Mouse (Mus musculus) embryonic facial prominence, embryonic 15.5 days (tissue): ENCODE measurements at regions not wholly inside any gene's neighbourhood (a gene's known extent, or its start where the extent isn't known, plus 50 kb on each side); places are given as distances from the start of the nearest gene placed in this dataset.
A peak's percentile ranks its signal among the peaks of the same experiment; 100 is the strongest.

Experiments used
- ATAC-seq: fragments of 200-750 bp; cut with Nextera tagmentation; 2 replicates; pipeline ENCODE4 v1.8.0; 2017; ENCODE audit warnings: low read depth, moderate TSS enrichment; ENCODE audit not compliant: insufficient number of reproducible peaks, low FRiP score, low TSS enrichment
- H3K27ac ChIP-seq: fragments of 300-500 bp; sonication (generic); replicated peaks from 2 replicates; pipeline ENCODE4 v1.5.1; 2015; ENCODE audit warnings: mild to moderate bottlenecking, inconsistent platforms
- H3K27me3 ChIP-seq: fragments of 300-500 bp; sonication (generic); 2 replicates; pipeline ENCODE4 v1.6.1; 2015; ENCODE audit warnings: inconsistent platforms
- H3K36me3 ChIP-seq: fragments of 300-500 bp; sonication (generic); 2 replicates; pipeline ENCODE4 v1.6.1; 2015; ENCODE audit warnings: mild to moderate bottlenecking, inconsistent platforms
- H3K4me1 ChIP-seq: fragments of 300-500 bp; sonication (generic); 2 replicates; pipeline ENCODE4 v1.6.1; 2015; ENCODE audit warnings: inconsistent platforms
- H3K4me2 ChIP-seq: fragments of 300-500 bp; sonication (generic); replicated peaks from 2 replicates; pipeline ENCODE4 v1.6.1; 2015; ENCODE audit warnings: mild to moderate bottlenecking, inconsistent platforms
- H3K4me3 ChIP-seq: fragments of 300-500 bp; sonication (generic); replicated peaks from 2 replicates; pipeline ENCODE4 v1.5.1; 2015; ENCODE audit warnings: mild to moderate bottlenecking, inconsistent platforms
- H3K9ac ChIP-seq: fragments of 300-500 bp; sonication (generic); 2 replicates; pipeline ENCODE4 v1.6.1; 2015; ENCODE audit warnings: inconsistent platforms
- H3K9me3 ChIP-seq: fragments of 300-500 bp; sonication (generic); replicated peaks from 2 replicates; pipeline ENCODE4 v1.6.1; 2016; ENCODE audit warnings: inconsistent platforms
- WGBS: fragments of 180-500 bp; shearing (Covaris S2); methylation state at CpG from one replicate; pipeline ENCODE4 v1.1.7; 2015; 5-methylcytosine and 5-hydroxymethylcytosine counted together

- Histone ChIP-seq H3K9me3 (no peaks in the 10 kb centered on the region), H3K36me3 (no peaks in the 10 kb centered on the region), H3K9ac (no peak overlapping the region), H3K4me3 (no peak overlapping the region), H3K27ac (no peak overlapping the region), H3K27me3 (no peaks in the 10 kb centered on the region), H3K4me1 (no peaks in the 10 kb centered on the region), H3K4me2 (no peak overlapping the region)
- no peak for ATAC-seq
- 43% methylated on average over 8 of the region's 8 CpGs for WGBS
Measured at GRCm38 (mm10) chr1:184428612-184429011, 303.8 kb downstream of the Hlx start.

GRCm38 (mm10) chr1:184428035-184428434, 304.4 kb downstream of the Hlx start:
- Histone ChIP-seq H3K36me3 (no peaks in the 10 kb centered on the region), H3K27ac (no peak overlapping the region), H3K4me2 (no peak overlapping the region), H3K9ac (no peak overlapping the region), H3K9me3 (no peaks in the 10 kb centered on the region), H3K27me3 (no peaks in the 10 kb centered on the region), H3K4me3 (no peak overlapping the region), H3K4me1 (no peaks in the 10 kb centered on the region)
- WGBS, result 74% methylated on average over 3 of the region's 3 CpGs
- no peak for ATAC-seq

DNA sequence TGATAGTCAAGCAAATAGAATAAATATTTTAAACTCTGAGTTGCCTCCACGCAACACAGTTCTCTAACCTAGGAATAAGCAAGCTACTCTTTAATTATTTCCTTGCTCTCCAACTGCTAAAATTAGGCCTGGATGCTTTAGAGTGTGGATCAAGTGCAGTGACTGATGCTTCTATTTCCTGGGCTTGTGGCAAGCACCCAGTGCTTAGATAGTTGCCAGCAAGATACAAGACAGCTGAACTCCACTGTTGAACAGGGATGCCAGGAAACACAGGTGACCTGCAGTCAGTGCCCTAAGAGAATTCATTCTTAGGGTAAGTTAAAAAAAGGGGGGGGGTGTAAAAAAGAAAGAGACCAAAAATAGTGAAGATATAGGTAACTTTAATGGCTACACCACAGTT, 306.7 kb downstream of the Hlx start:
- ATAC-seq, result no peak
- H3K36me3 ChIP-seq, result no peaks in the 10 kb centered on the region
- H3K9ac ChIP-seq, result no peak overlapping the region
- no peaks in the 10 kb centered on the region for H3K4me1 ChIP-seq
- no peak overlapping the region for H3K27ac ChIP-seq
- H3K4me3 ChIP-seq, result no peak overlapping the region
- WGBS, result 93% methylated on average over 1 of the region's 1 CpGs
- no peak overlapping the region for H3K4me2 ChIP-seq
- no peaks in the 10 kb centered on the region for H3K27me3 ChIP-seq
- H3K9me3 ChIP-seq, result no peaks in the 10 kb centered on the region

DNA sequence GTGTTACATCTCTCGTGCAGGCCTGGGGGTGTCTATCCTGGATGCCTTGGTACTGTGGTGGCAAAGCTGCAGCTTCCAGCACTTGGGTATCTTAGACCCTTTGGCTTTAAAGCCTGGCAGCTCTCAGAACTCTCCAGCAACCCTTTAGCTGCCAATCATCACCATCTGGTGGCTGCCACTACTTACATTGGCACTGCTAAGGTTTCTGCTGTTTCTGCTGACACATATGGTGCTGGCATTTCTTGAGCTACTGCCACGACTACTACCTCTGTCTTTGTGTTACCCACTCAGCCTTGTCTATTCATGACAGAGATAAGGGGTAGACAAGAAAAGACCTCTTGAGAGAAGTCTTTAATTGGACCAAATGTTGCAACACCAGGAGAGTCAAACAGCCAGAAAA, 308.4 kb downstream of the Hlx start:
- ATAC-seq, result no peak
- no peak overlapping the region for H3K4me3 ChIP-seq
- H3K9ac ChIP-seq, result no peak overlapping the region
- no peaks in the 10 kb centered on the region for H3K9me3 ChIP-seq
- H3K27ac ChIP-seq, result no peak overlapping the region
- H3K4me2 ChIP-seq, result no peak overlapping the region
- H3K36me3 ChIP-seq, result no peaks in the 10 kb centered on the region
- 79% methylated on average over 2 of the region's 2 CpGs for WGBS
- H3K27me3 ChIP-seq, result no peaks in the 10 kb centered on the region
- no peaks in the 10 kb centered on the region for H3K4me1 ChIP-seq

DNA sequence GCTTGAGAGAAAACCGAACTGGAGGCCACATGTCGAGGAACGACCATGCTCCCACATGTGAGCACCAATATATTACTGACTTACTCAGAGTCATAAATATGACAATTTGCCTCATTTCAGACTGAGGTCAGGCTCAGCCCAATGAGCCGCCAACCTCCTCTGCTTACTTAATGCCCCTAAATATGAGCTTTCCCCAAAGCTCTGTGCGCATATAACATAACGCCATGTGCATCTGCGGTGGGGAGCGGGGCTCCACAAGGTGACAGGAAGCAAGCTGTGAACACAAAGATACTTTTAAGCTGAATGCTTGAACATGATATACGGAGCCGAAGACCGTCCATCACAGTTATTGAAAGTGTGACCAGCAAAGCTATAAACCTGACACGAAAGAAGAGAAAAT, 319.8 kb downstream of the Hlx start:
- Histone ChIP-seq H3K36me3 (no peaks in the 10 kb centered on the region), H3K9ac (no peak overlapping the region), H3K4me1 (no peaks in the 10 kb centered on the region; the same call in 1 of the 2 replicates), H3K4me2 (no peak overlapping the region), H3K27ac (no peak overlapping the region), H3K9me3 (no peaks in the 10 kb centered on the region), H3K27me3 (no peaks in the 10 kb centered on the region), H3K4me3 (no peak overlapping the region)
- ATAC-seq, result no peak
- 82% methylated on average over 12 of the region's 12 CpGs for WGBS

DNA sequence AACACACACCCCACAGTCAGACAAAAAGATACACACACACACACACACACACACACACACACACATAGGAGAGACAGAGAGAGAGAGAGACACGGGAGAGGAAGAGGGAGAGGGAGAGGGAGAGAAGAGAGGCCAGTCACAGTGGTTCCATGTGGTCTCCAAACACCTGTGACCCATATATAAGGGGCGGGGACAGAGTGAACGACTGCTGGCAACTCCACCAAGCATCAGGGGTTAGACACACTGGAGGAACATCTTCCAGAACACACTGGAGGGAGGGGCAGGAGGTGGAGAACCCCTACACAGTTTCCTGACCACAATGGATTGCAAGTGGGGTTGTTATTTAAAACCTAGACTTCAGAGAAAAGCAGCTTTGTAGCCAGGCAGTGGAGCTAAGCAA, 321.4 kb downstream of the Hlx start:
- H3K9ac ChIP-seq, result no peak overlapping the region
- H3K4me3 ChIP-seq, result no peak overlapping the region
- ATAC-seq, result no peak
- H3K4me1 ChIP-seq, result no peaks in the 10 kb centered on the region; the same call in 1 of the 2 replicates
- H3K27ac ChIP-seq, result no peak overlapping the region
- H3K9me3 ChIP-seq, result no peaks in the 10 kb centered on the region
- H3K36me3 ChIP-seq, result no peaks in the 10 kb centered on the region
- no peak overlapping the region for H3K4me2 ChIP-seq
- no peaks in the 10 kb centered on the region for H3K27me3 ChIP-seq
- whole genome bisulfite sequencing, result 25% methylated on average over 3 of the region's 3 CpGs

DNA sequence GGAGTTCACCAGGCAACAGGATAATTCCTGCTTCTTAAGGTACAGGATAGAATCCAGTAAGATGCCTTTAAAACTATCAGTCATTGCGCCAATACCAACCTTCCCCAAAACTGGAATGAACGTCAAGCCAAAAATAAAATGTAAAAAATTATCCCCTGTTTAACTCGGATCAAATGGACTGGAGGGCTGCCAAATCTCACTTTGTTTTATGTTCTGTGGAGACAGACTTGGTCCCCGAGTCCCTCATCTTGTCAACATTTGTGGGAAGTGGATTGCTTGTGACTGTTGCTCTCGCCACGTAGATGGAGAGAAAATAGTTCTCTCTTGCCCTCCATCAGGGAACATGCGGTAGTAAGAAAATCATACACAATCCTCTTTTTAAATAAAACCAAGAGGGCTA, 322.4 kb downstream of the Hlx start:
- no peak for ATAC-seq
- Histone ChIP-seq H3K27ac (no peak overlapping the region), H3K27me3 (no peaks in the 10 kb centered on the region), H3K9ac (no peak overlapping the region), H3K4me2 (no peak overlapping the region), H3K4me1 (no peaks in the 10 kb centered on the region; the same call in 1 of the 2 replicates), H3K4me3 (no peak overlapping the region), H3K9me3 (no peaks in the 10 kb centered on the region), H3K36me3 (no peaks in the 10 kb centered on the region)
- 33% methylated on average over 7 of the region's 7 CpGs for WGBS

- Histone ChIP-seq H3K9me3 (no peaks in the 10 kb centered on the region), H3K4me2 (no peak overlapping the region), H3K4me3 (no peak overlapping the region), H3K36me3 (no peaks in the 10 kb centered on the region), H3K27ac (no peak overlapping the region), H3K4me1 (no peaks in the 10 kb centered on the region), H3K27me3 (no peaks in the 10 kb centered on the region), H3K9ac (no peak overlapping the region)
- WGBS, result 82% methylated on average over 6 of the region's 6 CpGs
- ATAC-seq, result no peak
Measured at GRCm38 (mm10) chr1:184402985-184403384, 329.4 kb downstream of the Hlx start.

- no peaks in the 10 kb centered on the region for H3K9me3 ChIP-seq
- H3K27me3 ChIP-seq, result no peaks in the 10 kb centered on the region
- H3K9ac ChIP-seq, result no peak overlapping the region
- no peak for ATAC-seq
- H3K36me3 ChIP-seq, result no peaks in the 10 kb centered on the region
- 52% methylated on average over 15 of the region's 15 CpGs for WGBS
- H3K27ac ChIP-seq, result no peak overlapping the region
- H3K4me2 ChIP-seq, result 0 out of 2 replicates have a peak overlapping the region, but pooled peaks have one; percentile 8
- peaks cover 6% of the 10 kb centered on the region; the same call in 1 of the 2 replicates for H3K4me1 ChIP-seq
- no peak overlapping the region for H3K4me3 ChIP-seq
Measured at GRCm38 (mm10) chr1:184395215-184395614, 337.2 kb downstream of the Hlx start.

DNA sequence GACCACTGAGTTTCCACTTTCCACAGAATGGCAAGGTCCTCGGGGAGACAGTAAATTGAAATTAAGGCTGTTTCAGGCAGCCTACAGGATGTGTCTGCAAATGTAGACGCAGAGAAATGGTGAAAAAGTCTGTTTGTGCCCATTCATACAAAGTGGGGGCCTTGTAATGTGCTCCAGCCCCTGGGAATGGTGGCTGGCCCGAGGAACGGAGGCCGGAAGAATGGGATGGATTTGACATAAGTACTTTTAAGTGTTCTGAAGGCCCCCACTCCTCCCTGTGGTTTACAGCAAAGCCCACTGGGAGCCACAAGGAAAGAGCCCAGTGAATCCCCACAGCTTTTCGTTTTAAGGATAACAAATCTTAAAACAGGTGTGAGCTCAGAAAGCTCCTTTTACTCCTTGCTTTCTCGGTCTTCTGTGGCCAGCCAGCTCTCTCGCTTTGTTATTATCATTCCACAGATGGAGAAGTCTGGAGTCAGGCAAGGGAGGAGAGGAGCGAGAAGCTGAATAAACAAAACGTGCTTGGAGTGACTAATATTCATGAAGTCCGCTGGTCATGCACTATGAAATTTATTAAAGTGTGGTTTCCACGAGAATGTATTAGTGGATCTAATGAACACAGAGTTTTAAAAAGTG, 337.7 kb downstream of the Hlx start:
- 51% methylated on average over 12 of the region's 12 CpGs for WGBS
- no peak for ATAC-seq
- 0 out of 2 replicates have a peak overlapping the region, but pooled peaks have one; percentile 8 for H3K4me2 ChIP-seq

DNA sequence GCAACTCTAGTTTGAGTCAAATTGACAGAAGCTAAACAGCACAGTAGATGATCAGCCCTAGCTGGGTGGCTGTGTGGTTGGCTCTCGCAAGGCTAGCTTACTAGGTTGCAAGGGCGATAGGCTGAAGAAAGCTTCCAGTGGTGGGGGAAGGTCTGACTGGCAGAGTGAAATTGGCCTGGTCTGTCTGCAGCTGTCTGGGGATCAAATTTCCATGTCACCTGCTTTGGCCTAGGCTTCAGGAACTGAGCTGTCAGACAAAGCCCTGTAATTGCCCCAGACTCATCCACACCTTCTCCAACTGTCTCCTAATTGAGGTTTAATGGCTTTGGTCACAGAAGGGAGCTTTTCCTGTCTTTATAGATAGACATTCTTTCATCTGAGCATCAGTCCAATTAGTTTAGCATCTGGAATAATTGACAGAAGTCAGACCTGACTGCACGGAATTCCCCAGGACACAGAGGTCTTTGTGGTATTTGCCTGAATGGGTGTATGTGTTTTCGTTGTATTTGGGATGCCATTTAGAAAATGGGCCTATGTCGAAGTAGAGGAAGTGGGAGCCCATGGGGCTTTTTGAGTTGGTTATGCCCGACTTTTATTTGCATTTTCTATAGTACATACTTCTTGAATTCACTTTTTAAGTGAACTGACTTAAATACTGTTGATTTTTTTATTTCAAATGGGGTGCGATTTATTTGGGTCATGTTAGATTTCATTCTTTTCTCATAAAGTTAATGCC, 348.2 kb downstream of the Hlx start:
- ATAC-seq, result no peak
- no peaks in the 10 kb centered on the region for H3K4me1 ChIP-seq
- H3K27me3 ChIP-seq, result no peaks in the 10 kb centered on the region
- H3K9me3 ChIP-seq, result no peaks in the 10 kb centered on the region
- WGBS, result 45% methylated on average over 7 of the region's 7 CpGs
- H3K4me2 ChIP-seq, result no peak overlapping the region
- H3K27ac ChIP-seq, result no peak overlapping the region
- no peak overlapping the region for H3K9ac ChIP-seq
- no peak overlapping the region for H3K4me3 ChIP-seq
- H3K36me3 ChIP-seq, result no peaks in the 10 kb centered on the region

More for the DNA sequence above, 337.7 kb downstream of the Hlx start:
- H3K27ac ChIP-seq, result no peak overlapping the region
- H3K27me3 ChIP-seq, result no peaks in the 10 kb centered on the region
- no peak overlapping the region for H3K9ac ChIP-seq
- H3K9me3 ChIP-seq, result no peaks in the 10 kb centered on the region
- peaks cover 6% of the 10 kb centered on the region; the same call in 1 of the 2 replicates for H3K4me1 ChIP-seq
- H3K36me3 ChIP-seq, result no peaks in the 10 kb centered on the region
- no peak overlapping the region for H3K4me3 ChIP-seq

DNA sequence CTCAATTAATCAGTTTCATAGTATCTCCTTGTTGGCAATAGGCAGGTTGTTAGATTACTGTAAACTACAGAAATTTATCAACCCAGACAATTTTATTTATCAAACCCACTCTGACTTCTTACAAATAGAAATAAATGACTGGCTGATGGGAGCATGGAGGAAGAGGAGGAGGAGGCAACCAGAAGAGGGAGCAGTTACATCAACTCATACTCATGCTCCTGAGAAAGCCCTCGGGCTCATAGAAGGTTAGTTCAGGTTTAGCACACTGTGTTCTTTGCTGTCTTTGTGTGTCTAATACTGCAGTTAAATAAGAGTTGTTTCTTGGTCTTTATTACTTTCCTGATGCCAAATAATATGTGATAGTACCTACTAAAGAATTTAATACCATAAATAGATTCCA, 344.6 kb upstream of the 1700056E22Rik start:
- Histone ChIP-seq H3K9me3 (no peaks in the 10 kb centered on the region), H3K27ac (no peak overlapping the region), H3K9ac (no peak overlapping the region), H3K4me3 (no peak overlapping the region), H3K27me3 (no peaks in the 10 kb centered on the region), H3K4me1 (0 out of 2 replicates have a peak, but pooled peaks cover 8% of the 10 kb centered on the region), H3K36me3 (no peaks in the 10 kb centered on the region), H3K4me2 (no peak overlapping the region)
- no peak for ATAC-seq
- WGBS, result 86% methylated on average over 1 of the region's 1 CpGs
